8 mouse cellular contexts compared by ENCODE assay signal in the genomic region with DNA sequence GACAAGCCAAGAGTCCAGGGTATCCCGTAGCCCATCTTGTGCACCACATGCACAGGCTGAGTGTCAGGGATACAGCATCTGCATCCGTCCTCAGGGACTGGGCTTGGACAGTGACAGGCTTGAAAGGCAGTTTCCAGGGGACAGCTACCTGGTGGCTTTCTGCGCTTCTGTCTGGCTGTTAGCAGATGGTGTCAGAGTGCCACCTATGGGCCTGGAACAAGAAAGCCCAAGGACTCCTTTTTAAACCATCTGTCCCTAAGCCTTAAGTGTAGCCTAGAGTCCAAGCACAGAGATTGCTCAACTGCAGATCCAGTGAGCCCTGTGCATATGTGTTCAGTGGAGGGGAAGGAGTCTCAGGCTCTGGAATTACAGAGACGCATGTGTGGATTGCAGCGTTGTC.
DNase-seq lines count a peak whose midpoint lies in the region; ATAC-seq and TF ChIP-seq lines count a peak whose summit lies in the region.

No protein-coding gene starts in this region.

- peak; percentile 47 to 60 for DNase-seq in layer of hippocampus, adult 2 months (ENCODE audit: low spot score in 2 of 2)
- DNase-seq in layer of hippocampus, adult 11-12 months (ENCODE audit: low spot score) = no peak
- DNase-seq in Muller cell, postnatal 12 days (ENCODE audit: inconsistent ontology term) = peak; percentile 37
- DNase-seq in heart, postnatal 4 days = peak; percentile 54
- DNase-seq in left cerebral cortex, postnatal 4 days = peak; percentile 67
- peak; percentile 52 to 64 for DNase-seq in right cerebral cortex, adult 2 months (ENCODE audit: low spot score in 2 of 2)
- no peak for DNase-seq in thymus, adult 2 months

- peak overlapping the region; percentile 87 for H3K27ac ChIP-seq in layer of hippocampus, adult 2 months
- H3K27ac ChIP-seq in thymus, adult 2 months (ENCODE audit: control insufficient read depth, insufficient read depth, low read length) = no peak overlapping the region

- no peaks in the 10 kb centered on the region for H3K4me1 ChIP-seq in thymus, adult 2 months (replicated peaks; ENCODE audit: control insufficient read depth, insufficient read depth, low read length)

- TF ChIP-seq POLR2A in thymus, adult 2 months (IDR thresholded peaks at IDR 0.05; ENCODE audit: control insufficient read depth, extremely low read depth, insufficient read depth, low read length, poor library complexity) = no peak

- intact Hi-C loops in left cerebral cortex, postnatal 4 days (cut with DNase I) = loop anchor here (10.0 kb wide), 1 partner anchor 210 kb away; no protein-coding TSS in a partner anchor

- 0 out of 2 replicates have a peak, but pooled peaks have one; percentile 30 for ATAC-seq in common myeloid progenitor, adult 5-6 weeks (replicated peaks; ENCODE audit: low read depth, poor library complexity, severe bottlenecking)

- no peaks in the 10 kb centered on the region for H3K36me3 ChIP-seq in thymus, adult 2 months (ENCODE audit: control insufficient read depth, insufficient read depth, low read length)

- H3K4me3 ChIP-seq in layer of hippocampus, adult 2 months = no peak overlapping the region
- no peak overlapping the region for H3K4me3 ChIP-seq in thymus, adult 2 months (ENCODE audit: control insufficient read depth, insufficient read depth, low read length)

- H3K27me3 ChIP-seq in thymus, adult 2 months (ENCODE audit: control insufficient read depth, insufficient read depth, low read length) = no peaks in the 10 kb centered on the region

- WGBS in thymus, adult 2 months = 73% methylated on average over 5 of the region's 5 CpGs

- TF ChIP-seq CTCF in layer of hippocampus, adult 2 months (conservative IDR thresholded peaks at IDR 0.05) = peak; percentile 80
- no peak for TF ChIP-seq CTCF in thymus, adult 2 months (IDR thresholded peaks at IDR 0.05; ENCODE audit: borderline replicate concordance, control insufficient read depth, extremely low read depth, insufficient read depth, low read length, poor library complexity)

Comparison
In these comparisons a context has a peak if more than half of its experiments do, and no peak if none do; other contexts are left out.
1. DNase-seq: peak in layer of hippocampus, adult 2 months (2 of 2), Muller cell, postnatal 12 days (single experiment), heart, postnatal 4 days (single experiment), left cerebral cortex, postnatal 4 days (single experiment) and right cerebral cortex, adult 2 months (2 of 2); none in layer of hippocampus, adult 11-12 months (single experiment) and thymus, adult 2 months (single experiment).